Mouse (Mus musculus) frontal cortex, postnatal 14 days (tissue): Measurements from ENCODE around the gene Mfsd5.

Source experiments
- DNase-seq, 2 experiments: peaks; one replicate each; pipeline ENCODE4 v3.0.0; 2022; ENCODE audit warnings: low spot score in 2 of 2

Gene Mfsd5

GRCm38 (mm10) chr15:102282463-102283292 is 3.4 kb downstream of the Mfsd5 start:
- no peak for DNase-seq

- no peak for DNase-seq
Observed at GRCm38 (mm10) chr15:102283648-102284047, 4.4 kb downstream of the Mfsd5 start.

GRCm38 (mm10) chr15:102287395-102287794 is 8.1 kb downstream of the Mfsd5 start:
- DNase-seq: no peak

GRCm38 (mm10) chr15:102295633-102296367 is 16.5 kb downstream of the Mfsd5 start, which contains the start of gene Espl1:
Gene Espl1 (plus strand): TSS chr15:102296266.
- DNase-seq: peak; percentile 88 to 91

- DNase-seq: no peak
Observed at GRCm38 (mm10) chr15:102296368-102297006, 17.2 kb downstream of the Mfsd5 start.

GRCm38 (mm10) chr15:102302542-102302941 is 23.3 kb downstream of the Mfsd5 start:
- DNase-seq: no peak

GRCm38 (mm10) chr15:102308717-102309116 is 29.5 kb downstream of the Mfsd5 start:
- no peak for DNase-seq

GRCm38 (mm10) chr15:102310074-102310845 is 31.0 kb downstream of the Mfsd5 start:
- no peak for DNase-seq

GRCm38 (mm10) chr15:102311489-102311888 is 32.2 kb downstream of the Mfsd5 start:
- no peak for DNase-seq

GRCm38 (mm10) chr15:102315292-102315691 is 36.0 kb downstream of the Mfsd5 start:
- DNase-seq: no peak

GRCm38 (mm10) chr15:102316263-102316662 is 37.0 kb downstream of the Mfsd5 start:
- DNase-seq: peak in 1 of 2 experiments; percentile 41

GRCm38 (mm10) chr15:102324654-102325473 is 45.6 kb downstream of the Mfsd5 start:
- no peak for DNase-seq

GRCm38 (mm10) chr15:102326022-102326576 is 46.8 kb downstream of the Mfsd5 start, which contains the start of gene Pfdn5:
Gene Pfdn5 (plus strand): TSS chr15:102326116.
- DNase-seq: peak; percentile 61 to 78

GRCm38 (mm10) chr15:102326892-102327291 is 47.6 kb downstream of the Mfsd5 start:
- DNase-seq: no peak
